12 mouse cellular contexts compared by ENCODE assay signal in genomic region chr13:68799777-68800176, GRCm38 (mm10).
DNase-seq lines count a peak whose midpoint lies in the region; ATAC-seq lines count a peak whose summit lies in the region.
"Had no signal": no experiment of that assay in that cellular context is flagged by ENCODE, and none has a peak within 500 bp of the region (broad histone marks: within the 10 kb centered on the region; RNA-seq: fewer than 3 reads in every experiment).

No protein-coding gene starts in this region.

- H3K4me2 ChIP-seq in heart, embryonic 11.5 days = no peak overlapping the region
- H3K4me2 ChIP-seq: hindbrain, embryonic 12.5 days; liver, embryonic 13.5 days; neural tube, embryonic 12.5 days had no signal

- no peaks in the 10 kb centered on the region for H3K27me3 ChIP-seq in heart, embryonic 11.5 days (ENCODE audit: control insufficient read depth, insufficient read depth, low read length)
- H3K27me3 ChIP-seq: hindbrain, embryonic 12.5 days; liver, embryonic 13.5 days; neural tube, embryonic 12.5 days had no signal

- 54% methylated on average over 6 of the region's 6 CpGs for WGBS in heart, embryonic 11.5 days (ENCODE audit: insufficient replicate concordance)

- no peak overlapping the region for H3K4me3 ChIP-seq in heart, embryonic 11.5 days (ENCODE audit: low read depth, low read length)
- H3K4me3 ChIP-seq: hindbrain, embryonic 12.5 days; liver, embryonic 13.5 days; neural tube, embryonic 12.5 days had no signal

- H3K9ac ChIP-seq in heart, embryonic 11.5 days (ENCODE audit: low read depth, low read length) = no peak overlapping the region
- H3K9ac ChIP-seq: hindbrain, embryonic 12.5 days; liver, embryonic 13.5 days; neural tube, embryonic 12.5 days had no signal

- H3K4me1 ChIP-seq in heart, embryonic 11.5 days (ENCODE audit: control insufficient read depth, insufficient read depth, low read length) = no peaks in the 10 kb centered on the region
- H3K4me1 ChIP-seq: hindbrain, embryonic 12.5 days; liver, embryonic 13.5 days; neural tube, embryonic 12.5 days had no signal

- DNase-seq in cerebellum, postnatal 10 days = peak; percentile 35 to 41
- no peak for DNase-seq in cerebellum, adult 11 months
- peak; percentile 16 to 29 for DNase-seq in layer of hippocampus, postnatal 10 days (ENCODE audit: low spot score in 2 of 2)
- DNase-seq in layer of hippocampus, postnatal 14 days (ENCODE audit: low spot score in 2 of 2) = no peak
- DNase-seq in 3T3-L1 (ENCODE audit: low read depth, low spot score) = peak; percentile 2
- DNase-seq in embryo, embryonic 9.5 days (ENCODE audit: extremely low spot score) = peak; percentile 2
- DNase-seq in Muller cell, postnatal 12 days (ENCODE audit: inconsistent ontology term) = no peak
- DNase-seq: liver, embryonic 13.5 days had no signal

- no peaks in the 10 kb centered on the region for H3K9me3 ChIP-seq in heart, embryonic 11.5 days (replicated peaks; ENCODE audit: control insufficient read depth, low read length)
- H3K9me3 ChIP-seq: hindbrain, embryonic 12.5 days; liver, embryonic 13.5 days; neural tube, embryonic 12.5 days had no signal

- no peaks in the 10 kb centered on the region for H3K36me3 ChIP-seq in heart, embryonic 11.5 days (ENCODE audit: control insufficient read depth, insufficient read depth, low read length)
- H3K36me3 ChIP-seq: hindbrain, embryonic 12.5 days; liver, embryonic 13.5 days; neural tube, embryonic 12.5 days had no signal

- ATAC-seq in heart, embryonic 11.5 days (replicated peaks; ENCODE audit: insufficient number of reproducible peaks, low FRiP score, low TSS enrichment) = no peak
- ATAC-seq: forebrain, embryonic 14.5 days had no signal

- no peak overlapping the region for H3K27ac ChIP-seq in heart, embryonic 11.5 days (ENCODE audit: low read depth, low read length)
- H3K27ac ChIP-seq: hindbrain, embryonic 12.5 days; liver, embryonic 13.5 days; neural tube, embryonic 12.5 days had no signal

Comparison
In these comparisons a context has a peak if more than half of its experiments do, and no peak if none do; other contexts are left out.
1. DNase-seq: peak in cerebellum, postnatal 10 days (2 of 2), layer of hippocampus, postnatal 10 days (2 of 2), 3T3-L1 (single experiment) and embryo, embryonic 9.5 days (single experiment); none in cerebellum, adult 11 months (single experiment), layer of hippocampus, postnatal 14 days (0 of 2) and Muller cell, postnatal 12 days (single experiment).